Mouse (Mus musculus) thymus, adult 18-20 months (tissue): ENCODE measurements around the gene Lrrc75b.
"Not testable (repeated sequence)": the region's sequence is repeated elsewhere in the genome, so short reads cannot be mapped to it uniquely, and the experiment has no call there.

ENCODE experiments used
- DNase-seq, 2 experiments: peaks; one replicate each; pipeline ENCODE4 v3.0.0; 2022; ENCODE audit warnings: mixed read lengths in 2 of 2

Gene Lrrc75b

GRCm38 (mm10) chr10:75530322-75530721, 29.8 kb downstream of the Lrrc75b start:
- DNase-seq, result no peak

GRCm38 (mm10) chr10:75525450-75525849, 34.7 kb downstream of the Lrrc75b start:
- DNase-seq, result not testable (repeated sequence)

GRCm38 (mm10) chr10:75521643-75522042, 38.5 kb downstream of the Lrrc75b start:
- DNase-seq, result no peak

- DNase-seq, result no peak
Observed at GRCm38 (mm10) chr10:75520581-75520980, 39.5 kb downstream of the Lrrc75b start.

GRCm38 (mm10) chr10:75517758-75518143, 42.4 kb downstream of the Lrrc75b start, which contains the start of gene Gucd1:
TSS of gene Gucd1 (minus strand) at chr10:75517972.
- peak; percentile 92 to 96 for DNase-seq

- DNase-seq, result peak; percentile 88 to 93
Observed at GRCm38 (mm10) chr10:75517073-75517757, 42.9 kb downstream of the Lrrc75b start, which contains the start of gene Snrpd3. TSS of gene Snrpd3 (plus strand) at chr10:75517551.

GRCm38 (mm10) chr10:75516724-75517072, 43.4 kb downstream of the Lrrc75b start:
- peak in 1 of 2 experiments; percentile 16 for DNase-seq

GRCm38 (mm10) chr10:75516038-75516723, 43.9 kb downstream of the Lrrc75b start:
- DNase-seq, result no peak

GRCm38 (mm10) chr10:75515216-75516037, 44.7 kb downstream of the Lrrc75b start:
- DNase-seq, result no peak

GRCm38 (mm10) chr10:75514361-75514760, 45.8 kb downstream of the Lrrc75b start:
- no peak for DNase-seq

GRCm38 (mm10) chr10:75513306-75514067, 46.6 kb downstream of the Lrrc75b start:
- DNase-seq, result no peak

GRCm38 (mm10) chr10:75512796-75513195, 47.3 kb downstream of the Lrrc75b start:
- no peak for DNase-seq

- no peak for DNase-seq
Observed at GRCm38 (mm10) chr10:75511897-75512296, 48.2 kb downstream of the Lrrc75b start.

- no peak for DNase-seq
Observed at GRCm38 (mm10) chr10:75511060-75511459, 49.1 kb downstream of the Lrrc75b start.

GRCm38 (mm10) chr10:75510446-75510845, 49.7 kb downstream of the Lrrc75b start:
- no peak for DNase-seq

GRCm38 (mm10) chr10:75505928-75506327, 54.2 kb downstream of the Lrrc75b start:
- not testable (repeated sequence) for DNase-seq

GRCm38 (mm10) chr10:75505130-75505495, 55.0 kb downstream of the Lrrc75b start:
- DNase-seq, result no peak

- no peak for DNase-seq
Observed at GRCm38 (mm10) chr10:75504234-75505129, 55.6 kb downstream of the Lrrc75b start.

- no peak for DNase-seq
Observed at GRCm38 (mm10) chr10:75503692-75504091, 56.4 kb downstream of the Lrrc75b start.

- DNase-seq, result no peak
Observed at GRCm38 (mm10) chr10:75501641-75502040, 58.5 kb downstream of the Lrrc75b start.

- DNase-seq, result no peak
Observed at GRCm38 (mm10) chr10:75500345-75500744, 59.8 kb downstream of the Lrrc75b start.
